Mouse (Mus musculus): ENCODE results near the gene Pde6d.

DNA sequence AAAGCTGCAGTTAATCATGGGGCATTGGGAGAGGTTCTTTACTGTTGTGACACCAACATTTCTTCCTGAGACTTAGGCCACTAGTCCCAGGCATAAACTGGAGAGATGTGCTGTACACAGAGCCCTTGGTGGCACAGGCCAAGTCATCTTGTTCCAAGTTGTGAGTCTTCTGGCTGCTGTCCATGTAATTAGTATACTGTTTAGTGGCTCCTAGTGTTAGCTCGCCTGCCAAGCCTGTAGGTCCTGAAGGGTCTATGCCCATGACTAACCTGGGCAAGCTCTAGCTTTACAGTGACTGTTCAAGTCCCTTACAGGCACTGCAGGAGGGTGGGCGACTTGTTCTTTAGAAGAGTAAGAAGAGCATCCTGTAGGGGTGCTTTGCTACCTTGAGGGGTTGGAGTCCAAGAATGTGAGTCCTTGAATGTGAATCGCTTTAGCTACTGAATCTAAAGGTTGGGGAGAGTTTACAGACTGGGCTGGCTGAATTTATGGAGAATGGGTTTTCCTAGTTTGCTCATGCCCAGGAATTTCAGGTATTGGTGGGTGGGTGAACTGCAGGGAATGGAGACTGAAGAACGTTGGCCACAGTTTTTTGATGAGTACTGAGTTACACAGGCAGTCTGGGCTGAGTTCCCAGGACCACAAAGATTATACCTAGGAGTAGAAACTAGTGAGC lies 51.4 kb downstream of the Pde6d start:
- no peak for TF ChIP-seq POLR2A (IDR thresholded peaks at IDR 0.05; ENCODE audit: borderline replicate concordance, low read depth, low read length)
- no peak for TF ChIP-seq CTCF (IDR thresholded peaks at IDR 0.05; ENCODE audit: low read depth, low read length)
